ENCODE assay signal across 26 mouse cellular contexts in genomic region chr8:115322501-115322900, GRCm38 (mm10).
DNase-seq lines count a peak whose midpoint lies in the region; ATAC-seq and TF ChIP-seq lines count a peak whose summit lies in the region.
"Had no signal": no experiment of that assay in that cellular context is flagged by ENCODE, and none has a peak within 500 bp of the region (broad histone marks: within the 10 kb centered on the region; RNA-seq: fewer than 3 reads in every experiment).

No protein-coding gene starts in this region.

- peak; percentile 92 for DNase-seq in heart, adult 11 months
- DNase-seq in heart, postnatal 4 days, result no peak
- DNase-seq in kidney, adult 2 months, result peak; percentile 28
- DNase-seq in lung, embryonic 14.5 days, result peak; percentile 62
- no peak for DNase-seq in lung, postnatal 4 days
- DNase-seq in testis, postnatal 14 days (ENCODE audit: low spot score), result peak; percentile 30
- DNase-seq in testis, postnatal 10 days (ENCODE audit: low spot score), result no peak
- DNase-seq: adrenal gland, adult 2 months; adrenal gland, postnatal 36 days; cerebellum, adult 2 months; cerebellum, postnatal 14 days; forebrain, postnatal 0 days; layer of hippocampus, adult 9-11 months; right cerebral cortex, postnatal 25 days; thymus, adult 18-20 months; thymus, postnatal 25 days had no signal

- TF ChIP-seq POLR2A in kidney, adult 2 months (IDR thresholded peaks at IDR 0.05; ENCODE audit: low read depth, low read length), result no peak

- H3K9me3 ChIP-seq in kidney, embryonic 15.5 days (replicated peaks), result no peaks in the 10 kb centered on the region
- H3K9me3 ChIP-seq in lung, embryonic 14.5 days (ENCODE audit: low read depth, low read length), result no peaks in the 10 kb centered on the region
- H3K9me3 ChIP-seq: limb, embryonic 10.5 days; limb, embryonic 15.5 days; midbrain, embryonic 13.5 days; stomach, embryonic 15.5 days had no signal

- no peak overlapping the region for H3K9ac ChIP-seq in kidney, embryonic 15.5 days
- H3K9ac ChIP-seq in lung, embryonic 14.5 days, result no peak overlapping the region
- H3K9ac ChIP-seq: forebrain, postnatal 0 days; hindbrain, embryonic 14.5 days; limb, embryonic 15.5 days; midbrain, embryonic 13.5 days; stomach, embryonic 15.5 days had no signal

- ATAC-seq in kidney, embryonic 15.5 days (replicated peaks; ENCODE audit: low FRiP score), result no peak
- ATAC-seq in lung, embryonic 14.5 days (ENCODE audit: insufficient read depth), result no peak
- ATAC-seq: activated CD4-positive, CD25-positive, alpha-beta regulatory T cell, adult 4 months; forebrain, postnatal 0 days; intestine, postnatal 0 days; midbrain, embryonic 13.5 days had no signal

- no peak overlapping the region for H3K4me2 ChIP-seq in kidney, embryonic 15.5 days
- H3K4me2 ChIP-seq in lung, embryonic 14.5 days, result no peak overlapping the region
- H3K4me2 ChIP-seq: hindbrain, embryonic 14.5 days; limb, embryonic 15.5 days; midbrain, embryonic 13.5 days; stomach, embryonic 15.5 days had no signal

- no peak for TF ChIP-seq CTCF in kidney, adult 2 months (conservative IDR thresholded peaks at IDR 0.05; ENCODE audit: insufficient read depth, insufficient read length, low read depth, low read length)
- TF ChIP-seq CTCF in lung, embryonic 14.5 days (IDR thresholded peaks at IDR 0.05; ENCODE audit: low read depth), result no peak

- 84% methylated on average over 5 of the region's 5 CpGs for WGBS in kidney, adult 2 months
- WGBS in kidney, embryonic 15.5 days, result 78% methylated on average over 5 of the region's 5 CpGs
- 62% methylated on average over 5 of the region's 5 CpGs for WGBS in lung, embryonic 14.5 days

- no peaks in the 10 kb centered on the region for H3K36me3 ChIP-seq in kidney, adult 2 months (ENCODE audit: control insufficient read depth, insufficient read depth, low read length)
- no peaks in the 10 kb centered on the region for H3K36me3 ChIP-seq in kidney, embryonic 15.5 days
- H3K36me3 ChIP-seq in lung, embryonic 14.5 days (ENCODE audit: insufficient read depth), result no peaks in the 10 kb centered on the region
- H3K36me3 ChIP-seq: limb, embryonic 10.5 days; limb, embryonic 15.5 days; midbrain, embryonic 13.5 days; stomach, embryonic 15.5 days had no signal

- no peak overlapping the region for H3K27ac ChIP-seq in kidney, adult 2 months (ENCODE audit: insufficient read depth, low read depth, low read length)
- H3K27ac ChIP-seq in kidney, embryonic 15.5 days, result no peak overlapping the region
- H3K27ac ChIP-seq in lung, embryonic 14.5 days (ENCODE audit: low read depth), result no peak overlapping the region
- H3K27ac ChIP-seq: hindbrain, embryonic 14.5 days; kidney, postnatal 0 days; limb, embryonic 10.5 days; limb, embryonic 15.5 days; midbrain, embryonic 13.5 days; stomach, embryonic 15.5 days had no signal

- H3K4me3 ChIP-seq in kidney, adult 2 months (ENCODE audit: insufficient read depth, low read depth, low read length), result no peak overlapping the region
- no peak overlapping the region for H3K4me3 ChIP-seq in kidney, embryonic 15.5 days (replicated peaks)
- no peak overlapping the region for H3K4me3 ChIP-seq in lung, embryonic 14.5 days (ENCODE audit: low read depth, low read length)
- H3K4me3 ChIP-seq: erythroblast, embryonic 14.5 days; limb, embryonic 10.5 days; limb, embryonic 15.5 days; midbrain, embryonic 13.5 days; stomach, embryonic 15.5 days had no signal

- H3K27me3 ChIP-seq in kidney, adult 2 months (replicated peaks; ENCODE audit: control insufficient read depth, insufficient read depth, low read length), result no peaks in the 10 kb centered on the region
- H3K27me3 ChIP-seq in kidney, embryonic 15.5 days, result no peaks in the 10 kb centered on the region
- H3K27me3 ChIP-seq in lung, embryonic 14.5 days (ENCODE audit: insufficient read depth, low read length), result no peaks in the 10 kb centered on the region
- H3K27me3 ChIP-seq: limb, embryonic 15.5 days; midbrain, embryonic 13.5 days; stomach, embryonic 15.5 days had no signal

- no peaks in the 10 kb centered on the region for H3K4me1 ChIP-seq in kidney, adult 2 months (ENCODE audit: control insufficient read depth, insufficient read depth, low read length)
- no peaks in the 10 kb centered on the region for H3K4me1 ChIP-seq in kidney, embryonic 15.5 days
- no peaks in the 10 kb centered on the region for H3K4me1 ChIP-seq in lung, embryonic 14.5 days (ENCODE audit: insufficient read depth)
- H3K4me1 ChIP-seq: limb, embryonic 10.5 days; limb, embryonic 15.5 days; midbrain, embryonic 13.5 days; stomach, embryonic 15.5 days had no signal

Comparison
In these comparisons a context has a peak if more than half of its experiments do, and no peak if none do; other contexts are left out.
1. DNase-seq: peak in heart, adult 11 months (single experiment), kidney, adult 2 months (single experiment), lung, embryonic 14.5 days (single experiment) and testis, postnatal 14 days (single experiment); none in heart, postnatal 4 days (single experiment), lung, postnatal 4 days (0 of 2) and testis, postnatal 10 days (single experiment).